Comparison of ENCODE assay signal across 20 mouse cellular contexts in genomic region chr1:194345304-194346033, GRCm38 (mm10).
A peak's percentile ranks its signal among the peaks of the same experiment; 100 is the strongest.
DNase-seq lines count a peak whose midpoint lies in the region; ATAC-seq and TF ChIP-seq lines count a peak whose summit lies in the region.
"Had no signal": no experiment of that assay in that cellular context is flagged by ENCODE, and none has a peak within 500 bp of the region (broad histone marks: within the 10 kb centered on the region; RNA-seq: fewer than 3 reads in every experiment).

No protein-coding gene starts in this region.

- H3K9ac ChIP-seq in lung, embryonic 14.5 days = no peak overlapping the region
- no peak overlapping the region for H3K9ac ChIP-seq in embryonic facial prominence, embryonic 15.5 days
- H3K9ac ChIP-seq: forebrain, embryonic 13.5 days; forebrain, postnatal 0 days; heart, embryonic 15.5 days; hindbrain, embryonic 14.5 days; intestine, embryonic 15.5 days had no signal

- intact Hi-C loops in gastrocnemius, adult 2 months (cut with DNase I) = no loop called here

- TF ChIP-seq CTCF in lung, embryonic 14.5 days (IDR thresholded peaks at IDR 0.05; ENCODE audit: low read depth) = no peak
- TF ChIP-seq CTCF in gastrocnemius, adult 2 months (IDR thresholded peaks at IDR 0.05) = no peak

- ATAC-seq in lung, embryonic 14.5 days (ENCODE audit: insufficient read depth) = no peak
- 0 out of 2 replicates have a peak, but pooled peaks have one; percentile 47 for ATAC-seq in embryonic facial prominence, embryonic 15.5 days (ENCODE audit: insufficient number of reproducible peaks, low FRiP score, low TSS enrichment, low read depth)
- ATAC-seq: activated CD4-positive, CD25-positive, alpha-beta regulatory T cell, adult 4 months; forebrain, embryonic 13.5 days; forebrain, postnatal 0 days; intestine, embryonic 15.5 days; Patski had no signal

- no peaks in the 10 kb centered on the region for H3K27me3 ChIP-seq in lung, embryonic 14.5 days (ENCODE audit: insufficient read depth, low read length)
- no peaks in the 10 kb centered on the region for H3K27me3 ChIP-seq in embryonic facial prominence, embryonic 15.5 days
- H3K27me3 ChIP-seq: CH12.LX; forebrain, embryonic 13.5 days; heart, embryonic 15.5 days; intestine, embryonic 15.5 days; Patski had no signal

- no peak overlapping the region for H3K4me2 ChIP-seq in lung, embryonic 14.5 days
- H3K4me2 ChIP-seq in embryonic facial prominence, embryonic 15.5 days (replicated peaks) = no peak overlapping the region
- H3K4me2 ChIP-seq: forebrain, embryonic 13.5 days; heart, embryonic 15.5 days; hindbrain, embryonic 14.5 days; intestine, embryonic 15.5 days had no signal

- 11% methylated on average over 3 of the region's 3 CpGs for WGBS in lung, embryonic 14.5 days
- 60% methylated on average over 3 of the region's 3 CpGs for WGBS in embryonic facial prominence, embryonic 15.5 days

- peak; percentile 5 for DNase-seq in adrenal gland, postnatal 14 days
- DNase-seq in adrenal gland, postnatal 10 days = no peak
- DNase-seq in lung, embryonic 14.5 days = peak; percentile 31
- no peak for DNase-seq in lung, postnatal 4 days
- no peak for DNase-seq in gastrocnemius, adult 2 months
- DNase-seq: cerebellum, adult 2 months; cerebellum, postnatal 10 days; forebrain, postnatal 0 days; gastrocnemius, postnatal 25 days; heart, postnatal 14 days had no signal

- H3K36me3 ChIP-seq in lung, embryonic 14.5 days (ENCODE audit: insufficient read depth) = no peaks in the 10 kb centered on the region
- no peaks in the 10 kb centered on the region for H3K36me3 ChIP-seq in embryonic facial prominence, embryonic 15.5 days
- H3K36me3 ChIP-seq: heart, embryonic 10.5 days; heart, embryonic 15.5 days; hindbrain, embryonic 10.5 days; intestine, embryonic 15.5 days had no signal

- no peak overlapping the region for H3K27ac ChIP-seq in lung, embryonic 14.5 days (ENCODE audit: low read depth)
- no peak overlapping the region for H3K27ac ChIP-seq in embryonic facial prominence, embryonic 15.5 days (replicated peaks)
- no peak overlapping the region for H3K27ac ChIP-seq in gastrocnemius, adult 2 months
- H3K27ac ChIP-seq: forebrain, embryonic 13.5 days; heart, embryonic 10.5 days; heart, embryonic 15.5 days; hindbrain, embryonic 10.5 days; hindbrain, embryonic 14.5 days; intestine, embryonic 15.5 days had no signal

- H3K4me3 ChIP-seq in lung, embryonic 14.5 days (ENCODE audit: low read depth, low read length) = no peak overlapping the region
- H3K4me3 ChIP-seq in embryonic facial prominence, embryonic 15.5 days (replicated peaks) = no peak overlapping the region
- no peak overlapping the region for H3K4me3 ChIP-seq in gastrocnemius, adult 2 months
- H3K4me3 ChIP-seq: forebrain, embryonic 13.5 days; heart, embryonic 10.5 days; heart, embryonic 15.5 days; hindbrain, embryonic 10.5 days; intestine, embryonic 15.5 days had no signal

- H3K4me1 ChIP-seq in lung, embryonic 14.5 days (ENCODE audit: insufficient read depth) = no peaks in the 10 kb centered on the region
- H3K4me1 ChIP-seq in embryonic facial prominence, embryonic 15.5 days = 0 out of 2 replicates have a peak, but pooled peaks cover 4% of the 10 kb centered on the region
- H3K4me1 ChIP-seq: heart, embryonic 15.5 days; intestine, embryonic 15.5 days had no signal

- H3K9me3 ChIP-seq in lung, embryonic 14.5 days (ENCODE audit: low read depth, low read length) = no peaks in the 10 kb centered on the region
- no peaks in the 10 kb centered on the region for H3K9me3 ChIP-seq in embryonic facial prominence, embryonic 15.5 days (replicated peaks)
- H3K9me3 ChIP-seq: forebrain, embryonic 13.5 days; heart, embryonic 10.5 days; heart, embryonic 15.5 days; hindbrain, embryonic 10.5 days; intestine, embryonic 15.5 days had no signal

Comparison
In these comparisons a context has a peak if more than half of its experiments do, and no peak if none do; other contexts are left out.
1. DNase-seq: peak in adrenal gland, postnatal 14 days (single experiment) and lung, embryonic 14.5 days (single experiment); none in adrenal gland, postnatal 10 days (single experiment), lung, postnatal 4 days (0 of 2) and gastrocnemius, adult 2 months (single experiment).